Mouse (Mus musculus): ENCODE data around the gene Iqschfp. TPM values are rescaled to one million over a fixed set of nuclear protein-coding genes. Genes with fewer than 3 reads are reported as not detected.

The Iqschfp gene
- polyA plus RNA-seq, 2 experiments: 0.33 TPM; not detected in 1

DNA sequence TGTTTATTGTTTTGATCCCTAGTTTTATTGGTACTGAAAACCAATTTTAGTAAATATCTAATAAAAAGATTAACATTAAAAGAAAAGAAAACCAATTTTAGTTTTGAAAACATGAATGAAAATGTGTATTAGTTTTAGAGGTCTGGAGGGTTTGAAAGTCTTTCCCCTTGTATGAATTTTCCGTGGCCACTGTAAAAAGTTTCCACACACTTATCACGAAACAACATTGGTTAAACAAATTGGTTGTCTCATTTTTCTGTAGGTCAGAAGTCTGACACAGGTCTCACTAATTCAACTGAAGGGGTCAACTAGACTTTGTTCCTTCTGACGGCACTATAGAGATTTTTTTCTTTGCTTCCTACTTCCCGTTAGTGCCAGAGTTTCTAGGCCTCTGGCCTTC lies 14.8 kb upstream of the Iqschfp start:
- no peak overlapping the region for H3K27ac ChIP-seq (replicated peaks; ENCODE audit: low read depth, low read length)
- H3K27me3 ChIP-seq (ENCODE audit: control insufficient read depth, insufficient read depth, low read length): no peaks in the 10 kb centered on the region
- H3K9ac ChIP-seq (ENCODE audit: low read depth, low read length, severe bottlenecking): no peak overlapping the region
- no peak overlapping the region for H3K4me2 ChIP-seq (replicated peaks; ENCODE audit: low read depth, low read length, severe bottlenecking)
- DNase-seq (ENCODE audit: low spot score) (no peak), ATAC-seq (ENCODE audit: low FRiP score, low read depth) (no peak)
- WGBS: 72% methylated on average over 4 of the region's 4 CpGs
- H3K36me3 ChIP-seq (ENCODE audit: control insufficient read depth, insufficient read depth, low read length): no peaks in the 10 kb centered on the region
- TF ChIP-seq POLR2A (IDR thresholded peaks at IDR 0.05; ENCODE audit: borderline replicate concordance, extremely low read depth, insufficient read depth, insufficient read length): no peak
- no peaks in the 10 kb centered on the region for H3K9me3 ChIP-seq (ENCODE audit: control insufficient read depth, low read length)
- H3K4me3 ChIP-seq (replicated peaks; ENCODE audit: low read length): no peak overlapping the region
- H3K4me1 ChIP-seq (ENCODE audit: control insufficient read depth, insufficient read depth, low read length): no peaks in the 10 kb centered on the region

DNA sequence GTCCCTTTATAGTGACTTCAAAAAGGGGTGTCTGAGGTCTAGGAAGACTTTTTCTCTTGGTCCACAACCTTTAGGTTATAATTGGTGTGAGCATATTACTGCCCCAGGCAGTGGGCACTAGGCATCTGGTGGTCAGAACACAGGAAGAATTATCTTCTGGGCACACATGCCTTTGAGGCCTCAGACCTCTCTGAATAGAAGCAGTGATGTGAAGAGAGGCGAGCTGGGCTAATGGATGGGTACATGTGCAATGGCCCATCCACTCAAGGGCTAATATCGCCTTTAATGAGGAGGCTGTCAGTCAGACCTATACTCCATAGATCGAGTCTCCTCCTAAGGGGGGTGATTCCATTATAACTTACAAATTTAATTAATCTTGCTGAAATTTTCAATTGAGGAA lies 7.7 kb upstream of the Iqschfp start:
- no peaks in the 10 kb centered on the region for H3K9me3 ChIP-seq (ENCODE audit: control insufficient read depth, low read length)
- no peaks in the 10 kb centered on the region for H3K36me3 ChIP-seq (ENCODE audit: control insufficient read depth, insufficient read depth, low read length)
- WGBS: 79% methylated on average over 3 of the region's 3 CpGs
- no peak for DNase-seq (ENCODE audit: low spot score)
- no peak overlapping the region for H3K9ac ChIP-seq (ENCODE audit: low read depth, low read length, severe bottlenecking)
- no peak for TF ChIP-seq POLR2A (IDR thresholded peaks at IDR 0.05; ENCODE audit: borderline replicate concordance, extremely low read depth, insufficient read depth, insufficient read length)
- H3K4me2 ChIP-seq (replicated peaks; ENCODE audit: low read depth, low read length, severe bottlenecking): no peak overlapping the region
- no peak overlapping the region for H3K4me3 ChIP-seq (replicated peaks; ENCODE audit: low read length)
- H3K27ac ChIP-seq (replicated peaks; ENCODE audit: low read depth, low read length): no peak overlapping the region
- 0 out of 2 replicates have a peak, but pooled peaks cover 5% of the 10 kb centered on the region for H3K27me3 ChIP-seq (ENCODE audit: control insufficient read depth, insufficient read depth, low read length)
- no peaks in the 10 kb centered on the region for H3K4me1 ChIP-seq (ENCODE audit: control insufficient read depth, insufficient read depth, low read length)
- no peak for ATAC-seq (ENCODE audit: low FRiP score, low read depth)

DNA sequence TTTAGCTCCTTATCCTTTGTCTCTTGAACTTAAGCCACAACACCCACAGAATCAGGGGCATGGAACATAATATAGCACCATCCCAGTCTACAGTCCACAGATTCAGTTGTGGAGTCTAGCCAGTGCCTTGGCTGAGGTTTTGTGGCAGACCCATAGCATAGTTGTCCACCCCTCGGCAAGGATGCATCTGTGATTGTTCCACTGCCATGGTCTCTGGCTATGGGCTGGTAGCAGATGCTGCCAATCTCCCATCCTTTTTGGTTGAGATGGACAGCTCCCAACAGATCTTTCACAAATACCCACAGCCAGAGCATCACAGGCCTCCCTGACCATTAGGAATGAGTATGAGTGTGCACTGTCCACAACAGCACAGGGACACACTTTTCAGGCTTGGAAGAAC lies 5.9 kb upstream of the Iqschfp start:
- Histone ChIP-seq H3K4me1 (ENCODE audit: control insufficient read depth, insufficient read depth, low read length) (no peaks in the 10 kb centered on the region), H3K36me3 (ENCODE audit: control insufficient read depth, insufficient read depth, low read length) (no peaks in the 10 kb centered on the region), H3K4me2 (replicated peaks; ENCODE audit: low read depth, low read length, severe bottlenecking) (no peak overlapping the region), H3K4me3 (replicated peaks; ENCODE audit: low read length) (no peak overlapping the region), H3K27ac (replicated peaks; ENCODE audit: low read depth, low read length) (no peak overlapping the region), H3K9me3 (ENCODE audit: control insufficient read depth, low read length) (no peaks in the 10 kb centered on the region), H3K9ac (ENCODE audit: low read depth, low read length, severe bottlenecking) (no peak overlapping the region), H3K27me3 (ENCODE audit: control insufficient read depth, insufficient read depth, low read length) (0 out of 2 replicates have a peak, but pooled peaks cover 13% of the 10 kb centered on the region)
- no peak for DNase-seq (ENCODE audit: low spot score)
- ATAC-seq (ENCODE audit: low FRiP score, low read depth): no peak
- WGBS: 83% methylated on average over 1 of the region's 1 CpGs
- TF ChIP-seq POLR2A (IDR thresholded peaks at IDR 0.05; ENCODE audit: borderline replicate concordance, extremely low read depth, insufficient read depth, insufficient read length): no peak

DNA sequence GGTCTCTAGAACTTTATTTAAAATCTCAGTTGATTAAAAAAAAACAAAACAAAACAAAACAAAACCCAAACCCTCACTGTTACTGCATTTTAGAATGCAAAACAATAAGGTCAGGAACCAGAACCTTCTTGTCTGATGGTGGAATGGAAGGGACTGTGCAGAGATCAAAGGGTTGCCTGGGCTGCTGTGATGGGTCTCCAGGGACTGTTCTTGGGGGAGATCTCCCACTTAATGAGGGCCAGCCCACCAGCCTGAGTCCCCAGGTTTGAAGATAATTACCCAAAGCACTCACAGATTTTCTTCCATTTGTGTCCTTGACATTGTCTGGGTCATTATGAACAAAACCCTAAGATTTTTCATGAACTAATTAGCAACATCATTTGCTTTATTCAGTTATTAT lies 4.8 kb upstream of the Iqschfp start:
- Histone ChIP-seq H3K4me3 (replicated peaks; ENCODE audit: low read length) (no peak overlapping the region), H3K9ac (ENCODE audit: low read depth, low read length, severe bottlenecking) (no peak overlapping the region), H3K36me3 (ENCODE audit: control insufficient read depth, insufficient read depth, low read length) (no peaks in the 10 kb centered on the region), H3K4me2 (replicated peaks; ENCODE audit: low read depth, low read length, severe bottlenecking) (no peak overlapping the region), H3K9me3 (ENCODE audit: control insufficient read depth, low read length) (no peaks in the 10 kb centered on the region), H3K27ac (replicated peaks; ENCODE audit: low read depth, low read length) (no peak overlapping the region), H3K27me3 (ENCODE audit: control insufficient read depth, insufficient read depth, low read length) (0 out of 2 replicates have a peak, but pooled peaks cover 13% of the 10 kb centered on the region), H3K4me1 (ENCODE audit: control insufficient read depth, insufficient read depth, low read length) (peaks cover 4% of the 10 kb centered on the region)
- DNase-seq (ENCODE audit: low spot score) (no peak), ATAC-seq (ENCODE audit: low FRiP score, low read depth) (no peak)
- TF ChIP-seq POLR2A (IDR thresholded peaks at IDR 0.05; ENCODE audit: borderline replicate concordance, extremely low read depth, insufficient read depth, insufficient read length): no peak

DNA sequence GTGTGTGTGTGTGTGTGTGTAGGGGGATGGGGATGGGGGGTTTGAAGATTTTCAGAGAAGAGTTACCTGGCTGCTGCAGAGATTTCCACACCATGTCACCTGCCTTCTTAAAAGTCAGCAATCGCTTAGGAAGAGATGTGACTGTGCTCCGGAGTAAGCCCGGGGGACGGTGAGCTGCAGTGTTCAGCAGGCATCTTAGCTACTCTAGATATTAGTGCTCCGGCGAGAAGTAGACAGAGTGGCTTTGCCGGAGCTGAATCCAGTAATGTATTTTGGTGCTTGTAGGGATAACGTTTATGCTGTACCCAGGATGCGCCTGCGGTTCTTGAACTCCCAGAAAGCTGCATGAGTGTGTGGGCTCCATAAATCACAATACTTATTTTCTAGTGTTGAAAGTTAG lies 736 bp downstream of the Iqschfp start:
- 47% methylated on average over 10 of the region's 10 CpGs for WGBS
- no peak overlapping the region for H3K4me2 ChIP-seq (replicated peaks; ENCODE audit: low read depth, low read length, severe bottlenecking)
- no peak for ATAC-seq (ENCODE audit: low FRiP score, low read depth)

DNA sequence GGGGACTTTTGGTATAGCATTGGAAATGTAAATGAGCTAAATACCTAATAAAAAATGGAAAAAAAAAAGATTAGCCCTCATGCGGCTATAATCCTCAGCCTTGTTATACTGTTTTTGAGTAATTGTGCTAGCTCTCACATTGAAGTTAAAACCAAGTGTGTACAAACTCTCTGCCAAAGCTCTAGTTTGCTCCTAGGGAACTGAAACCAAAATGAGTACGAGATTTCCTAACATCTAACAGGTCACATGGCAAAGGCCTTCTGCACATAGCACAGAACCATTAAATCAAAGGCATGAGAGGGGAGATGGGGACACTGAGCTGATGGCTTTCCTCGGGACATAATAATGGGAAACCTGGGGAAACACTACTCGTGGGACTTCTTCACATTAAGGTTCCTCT lies 10.5 kb downstream of the Iqschfp start:
- DNase-seq (ENCODE audit: low spot score): no peak
- ATAC-seq (ENCODE audit: low FRiP score, low read depth): no peak
- Histone ChIP-seq H3K27ac (replicated peaks; ENCODE audit: low read depth, low read length) (no peak overlapping the region), H3K9me3 (ENCODE audit: control insufficient read depth, low read length) (no peaks in the 10 kb centered on the region), H3K4me1 (ENCODE audit: control insufficient read depth, insufficient read depth, low read length) (no peaks in the 10 kb centered on the region), H3K4me3 (replicated peaks; ENCODE audit: low read length) (no peak overlapping the region), H3K4me2 (replicated peaks; ENCODE audit: low read depth, low read length, severe bottlenecking) (no peak overlapping the region), H3K27me3 (ENCODE audit: control insufficient read depth, insufficient read depth, low read length) (no peaks in the 10 kb centered on the region), H3K36me3 (ENCODE audit: control insufficient read depth, insufficient read depth, low read length) (no peaks in the 10 kb centered on the region), H3K9ac (ENCODE audit: low read depth, low read length, severe bottlenecking) (no peak overlapping the region)
- 73% methylated on average over 4 of the region's 4 CpGs for WGBS
- no peak for TF ChIP-seq POLR2A (IDR thresholded peaks at IDR 0.05; ENCODE audit: borderline replicate concordance, extremely low read depth, insufficient read depth, insufficient read length)

More for the DNA sequence above, 736 bp downstream of the Iqschfp start:
- no peak for DNase-seq (ENCODE audit: low spot score)
- H3K4me3 ChIP-seq (replicated peaks; ENCODE audit: low read length): no peak overlapping the region
- H3K27me3 ChIP-seq (ENCODE audit: control insufficient read depth, insufficient read depth, low read length): 0 out of 2 replicates have a peak, but pooled peaks cover 11% of the 10 kb centered on the region
- TF ChIP-seq POLR2A (IDR thresholded peaks at IDR 0.05; ENCODE audit: borderline replicate concordance, extremely low read depth, insufficient read depth, insufficient read length): no peak
- no peaks in the 10 kb centered on the region for H3K36me3 ChIP-seq (ENCODE audit: control insufficient read depth, insufficient read depth, low read length)
- no peak overlapping the region for H3K27ac ChIP-seq (replicated peaks; ENCODE audit: low read depth, low read length)
- H3K9ac ChIP-seq (ENCODE audit: low read depth, low read length, severe bottlenecking): no peak overlapping the region
- no peaks in the 10 kb centered on the region for H3K9me3 ChIP-seq (ENCODE audit: control insufficient read depth, low read length)
- peaks cover 10% of the 10 kb centered on the region for H3K4me1 ChIP-seq (ENCODE audit: control insufficient read depth, insufficient read depth, low read length)

Measured in limb, embryonic 14.5 days (tissue).